Comparison of ENCODE assay signal across 24 mouse cellular contexts in genomic region chr2:4616995-4617394, GRCm38 (mm10). TPM values are rescaled to one million over a fixed set of nuclear protein-coding genes. Genes with fewer than 3 reads are reported as not detected.
A peak's percentile ranks its signal among the peaks of the same experiment; 100 is the strongest.
DNase-seq lines count a peak whose midpoint lies in the region; ATAC-seq and TF ChIP-seq lines count a peak whose summit lies in the region.
"Had no signal": no experiment of that assay in that cellular context is flagged by ENCODE, and none has a peak within 500 bp of the region (broad histone marks: within the 10 kb centered on the region; RNA-seq: fewer than 3 reads in every experiment).

No protein-coding gene starts in this region.

- H3K27me3 ChIP-seq in liver, postnatal 0 days (ENCODE audit: insufficient read depth, low read length), result no peaks in the 10 kb centered on the region
- H3K27me3 ChIP-seq: CH12.LX; embryonic facial prominence, embryonic 15.5 days; heart, embryonic 15.5 days; hindbrain, embryonic 13.5 days had no signal

- H3K9me3 ChIP-seq in liver, postnatal 0 days (ENCODE audit: low read length), result no peaks in the 10 kb centered on the region
- H3K9me3 ChIP-seq: embryonic facial prominence, embryonic 15.5 days; forebrain, embryonic 10.5 days; heart, embryonic 10.5 days; heart, embryonic 15.5 days; hindbrain, embryonic 13.5 days had no signal

- peaks cover 13% of the 10 kb centered on the region for H3K36me3 ChIP-seq in liver, postnatal 0 days (replicated peaks; ENCODE audit: insufficient read depth, low read length)

- H3K9ac ChIP-seq in liver, postnatal 0 days (replicated peaks), result no peak overlapping the region
- H3K9ac ChIP-seq: embryonic facial prominence, embryonic 15.5 days; heart, embryonic 15.5 days; hindbrain, embryonic 13.5 days had no signal

- no peak overlapping the region for H3K4me3 ChIP-seq in liver, postnatal 0 days (ENCODE audit: low read depth, low read length)
- H3K4me3 ChIP-seq: embryonic facial prominence, embryonic 15.5 days; erythroblast, embryonic 14.5 days; forebrain, embryonic 10.5 days; heart, embryonic 10.5 days; heart, embryonic 15.5 days; hindbrain, embryonic 13.5 days had no signal

- no peak overlapping the region for H3K4me2 ChIP-seq in liver, postnatal 0 days (ENCODE audit: low read depth, low read length)
- H3K4me2 ChIP-seq: embryonic facial prominence, embryonic 15.5 days; heart, embryonic 15.5 days; hindbrain, embryonic 13.5 days had no signal

- no peak for TF ChIP-seq EP300 in liver, postnatal 0 days (IDR thresholded peaks at IDR 0.05; ENCODE audit: low read depth)

- H3K4me1 ChIP-seq in liver, postnatal 0 days (ENCODE audit: insufficient read depth), result no peaks in the 10 kb centered on the region
- H3K4me1 ChIP-seq: hindbrain, embryonic 13.5 days had no signal

- no peak overlapping the region for H3K27ac ChIP-seq in liver, postnatal 0 days (ENCODE audit: low read depth)
- H3K27ac ChIP-seq: embryonic facial prominence, embryonic 15.5 days; forebrain, embryonic 10.5 days; heart, embryonic 10.5 days; heart, embryonic 15.5 days; hindbrain, embryonic 13.5 days had no signal

- peak; percentile 43 for DNase-seq in layer of hippocampus, adult 11-12 months (ENCODE audit: low spot score)
- no peak for DNase-seq in layer of hippocampus, postnatal 10 days (ENCODE audit: low spot score in 2 of 2)
- DNase-seq in layer of hippocampus, adult 9-11 months, result peak; percentile 67
- DNase-seq in layer of hippocampus, postnatal 25 days (ENCODE audit: extremely low spot score in 1 of 2, low spot score in 1 of 2), result no peak
- DNase-seq in Muller cell, postnatal 12 days (ENCODE audit: inconsistent ontology term), result peak; percentile 22
- peak; percentile 72 for DNase-seq in telencephalon, adult 2 months (ENCODE audit: low read depth, low spot score)
- DNase-seq in liver, postnatal 0 days, result no peak
- DNase-seq: adrenal gland, adult 8-10 months; adrenal gland, postnatal 36 days; cerebellum, adult 11 months; cerebellum, adult 8-10 months; cerebellum, postnatal 14 days; embryo, embryonic 11 days; gastrocnemius, postnatal 10 days; heart, adult 18-20 months; heart, postnatal 14 days had no signal

- WGBS in liver, postnatal 0 days (ENCODE audit: insufficient replicate concordance), result 89% methylated on average over 4 of the region's 4 CpGs

- ATAC-seq in liver, postnatal 0 days, result no peak
- ATAC-seq: forebrain, embryonic 14.5 days had no signal

- TF ChIP-seq CTCF in liver, postnatal 0 days (IDR thresholded peaks at IDR 0.05; ENCODE audit: low read depth), result no peak

RNA-seq across cellular contexts. Expression of gene Prpf18, which starts 34.9 kb away (rescaled TPM):
- total RNA-seq in layer of hippocampus, postnatal 10 days (2021), result 10 to 100 TPM; 40.2 to 43.7 TPM
- total RNA-seq in layer of hippocampus, postnatal 25 days (2021), result 10 to 100 TPM; 47.3 to 50.4 TPM
- 16.2 and 17.1 TPM in 2 replicates for polyA plus RNA-seq in liver, postnatal 0 days (2015; fragmentation: Nextera tagmentation; extraction: Ambion mirVana)

Comparison
In these comparisons a context has a peak if more than half of its experiments do, and no peak if none do; other contexts are left out.
1. DNase-seq: peak in layer of hippocampus, adult 11-12 months (single experiment), layer of hippocampus, adult 9-11 months (single experiment), Muller cell, postnatal 12 days (single experiment) and telencephalon, adult 2 months (single experiment); none in layer of hippocampus, postnatal 10 days (0 of 2), layer of hippocampus, postnatal 25 days (0 of 2) and liver, postnatal 0 days (single experiment).